Mouse (Mus musculus) bone marrow, adult 2 months (tissue): ENCODE measurements at regions not wholly inside any gene's neighbourhood (a gene's known extent, or its start where the extent isn't known, plus 50 kb on each side); places are given as distances from the start of the nearest gene placed in this dataset.

Experiments used
- CTCF ChIP-seq: fragments of 200-500 bp; IDR thresholded peaks from 2 replicates; pipeline ENCODE4 v1.5.1; 2011; ENCODE audit warnings: low read length, control low read depth; ENCODE audit not compliant: control insufficient read depth, insufficient read depth
- POLR2A ChIP-seq: fragments of 200-500 bp; IDR thresholded peaks from 2 replicates; pipeline ENCODE4 v1.6.1; 2011; ENCODE audit warnings: low read depth, mild to moderate bottlenecking, control low read depth, low read length, borderline replicate concordance; ENCODE audit not compliant: control insufficient read depth

DNA sequence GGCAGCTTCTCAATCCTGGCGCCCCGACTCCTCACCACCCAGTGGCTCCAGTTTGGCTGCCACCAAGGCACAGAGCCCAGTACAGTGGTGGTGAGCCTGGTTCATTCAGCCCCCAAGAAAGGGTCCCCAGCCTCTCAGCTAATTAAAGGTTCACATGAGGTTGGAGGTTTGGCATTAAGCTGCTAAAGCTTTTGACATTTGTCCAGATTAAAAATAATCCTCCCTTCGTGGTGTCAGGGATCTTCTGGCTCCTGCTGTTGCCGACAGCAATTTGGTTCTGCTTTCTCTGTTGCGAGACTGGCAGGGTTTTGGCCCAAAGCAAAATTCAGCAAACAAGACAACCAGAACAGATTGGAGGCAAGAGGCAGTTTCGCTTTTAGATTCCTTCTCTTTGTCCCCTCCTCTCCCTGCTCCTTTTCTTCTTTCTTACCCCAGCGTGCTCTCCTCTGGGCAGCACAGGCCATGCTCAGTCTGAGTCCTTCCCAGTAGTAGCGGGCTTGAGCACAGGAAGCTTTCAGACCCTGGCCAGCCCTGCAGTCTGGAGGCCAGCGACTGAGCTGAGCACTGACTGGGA is 299.6 kb downstream of the Rnf144a start:
- TF ChIP-seq CTCF, result no peak
- no peak for TF ChIP-seq POLR2A
